Mouse (Mus musculus) stomach, postnatal 0 days (tissue): Measurements from ENCODE around the gene Rapgef6.

Source experiments
- CTCF ChIP-seq: IDR thresholded peaks from 2 replicates; pipeline ENCODE4 v1.5.1; 2016; ENCODE audit warnings: antibody characterized with exemption, low read depth, mild to moderate bottlenecking, moderate library complexity
- EP300 ChIP-seq: optimal IDR thresholded peaks from 2 replicates; pipeline ENCODE3; 2016; ENCODE audit warnings: antibody characterized with exemption

DNA sequence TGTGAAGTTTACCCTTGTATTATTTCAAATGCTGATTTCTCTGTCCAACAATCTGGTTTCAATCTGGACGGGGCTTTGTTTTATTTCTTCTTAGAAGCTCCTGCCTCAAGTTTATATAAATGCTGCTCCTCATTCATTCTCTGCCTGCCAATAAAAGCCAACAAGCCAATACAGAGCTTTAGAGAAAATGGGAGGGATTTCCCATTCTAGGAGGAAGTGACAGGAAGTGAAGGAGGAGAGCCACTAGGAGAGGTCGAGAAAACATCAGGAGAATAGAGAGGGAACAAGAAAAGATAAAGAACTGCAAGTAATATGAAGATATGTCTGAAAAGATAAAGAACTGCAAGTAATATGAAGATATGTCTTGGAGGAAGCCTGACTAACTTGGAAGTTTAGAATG, 190.2 kb downstream of the Rapgef6 start:
- TF ChIP-seq CTCF (no peak), EP300 (no peak)
